Mouse (Mus musculus) forebrain, embryonic 11.5 days (tissue): ENCODE data around the gene Gpkow. TPM values are rescaled to one million over a fixed set of nuclear protein-coding genes. Genes with fewer than 3 reads are reported as not detected.

Experiments used
- ATAC-seq: fragments of 200-750 bp; cut with Nextera tagmentation; replicated peaks from 2 replicates; pipeline ENCODE4 v1.8.0; 2017; ENCODE audit warnings: moderate TSS enrichment; ENCODE audit not compliant: low FRiP score
- DNase-seq: peaks from one replicate; pipeline ENCODE4 v3.0.0-alpha.2; 2017; ENCODE audit warnings: low spot score
- H3K27ac ChIP-seq: fragments of 300-500 bp; sonication (generic); 2 replicates; pipeline ENCODE4 v1.5.1; 2014; ENCODE audit warnings: low read depth, low read length
- H3K27me3 ChIP-seq: fragments of 300-500 bp; sonication (generic); 2 replicates; pipeline ENCODE4 v1.6.1; 2014; ENCODE audit warnings: mild to moderate bottlenecking, low read length, mixed read lengths; ENCODE audit not compliant: control insufficient read depth, insufficient read depth
- H3K36me3 ChIP-seq: fragments of 300-500 bp; sonication (generic); 2 replicates; pipeline ENCODE4 v1.6.1; 2014; ENCODE audit warnings: mild to moderate bottlenecking, low read length, moderate library complexity, mixed read lengths; ENCODE audit not compliant: control insufficient read depth, insufficient read depth
- H3K4me1 ChIP-seq: fragments of 300-500 bp; sonication (generic); replicated peaks from 2 replicates; pipeline ENCODE4 v1.6.1; 2014; ENCODE audit warnings: low read length, mixed read lengths; ENCODE audit not compliant: control insufficient read depth, insufficient read depth
- H3K4me2 ChIP-seq: fragments of 300-500 bp; sonication (generic); 2 replicates; pipeline ENCODE4 v1.6.1; 2014; ENCODE audit warnings: low read depth, mild to moderate bottlenecking, low read length, moderate library complexity, mixed read lengths; ENCODE audit not compliant: severe bottlenecking
- H3K4me3 ChIP-seq: fragments of 300-500 bp; sonication (generic); 2 replicates; pipeline ENCODE4 v1.5.1; 2014; ENCODE audit warnings: low read depth, low read length
- H3K9ac ChIP-seq: fragments of 300-500 bp; sonication (generic); 2 replicates; pipeline ENCODE4 v1.6.1; 2014; ENCODE audit warnings: low read length
- H3K9me3 ChIP-seq: fragments of 300-500 bp; sonication (generic); 2 replicates; pipeline ENCODE4 v1.6.1; 2016; ENCODE audit warnings: low read length, mixed read lengths; ENCODE audit not compliant: control insufficient read depth
- WGBS: fragments of 180-500 bp; shearing (Covaris S2); extraction: QIAGEN DNeasy Blood & Tissue Kit; methylation state at CpG from one replicate; pipeline ENCODE4 v1.1.7; 2014; 5-methylcytosine and 5-hydroxymethylcytosine counted together
- polyA plus RNA-seq: library from polyadenylated mRNA; unstranded; fragments of >200 nt; fragmentation: Nextera tagmentation; extraction: Ambion mirVana; gene quantifications from 2 replicates; pipeline ENCODE4 v1.2.1, GENCODE M21; 2014

The Gpkow gene
- polyA plus RNA-seq, 1 experiment from 2014 or later = 47.0 TPM

DNA sequence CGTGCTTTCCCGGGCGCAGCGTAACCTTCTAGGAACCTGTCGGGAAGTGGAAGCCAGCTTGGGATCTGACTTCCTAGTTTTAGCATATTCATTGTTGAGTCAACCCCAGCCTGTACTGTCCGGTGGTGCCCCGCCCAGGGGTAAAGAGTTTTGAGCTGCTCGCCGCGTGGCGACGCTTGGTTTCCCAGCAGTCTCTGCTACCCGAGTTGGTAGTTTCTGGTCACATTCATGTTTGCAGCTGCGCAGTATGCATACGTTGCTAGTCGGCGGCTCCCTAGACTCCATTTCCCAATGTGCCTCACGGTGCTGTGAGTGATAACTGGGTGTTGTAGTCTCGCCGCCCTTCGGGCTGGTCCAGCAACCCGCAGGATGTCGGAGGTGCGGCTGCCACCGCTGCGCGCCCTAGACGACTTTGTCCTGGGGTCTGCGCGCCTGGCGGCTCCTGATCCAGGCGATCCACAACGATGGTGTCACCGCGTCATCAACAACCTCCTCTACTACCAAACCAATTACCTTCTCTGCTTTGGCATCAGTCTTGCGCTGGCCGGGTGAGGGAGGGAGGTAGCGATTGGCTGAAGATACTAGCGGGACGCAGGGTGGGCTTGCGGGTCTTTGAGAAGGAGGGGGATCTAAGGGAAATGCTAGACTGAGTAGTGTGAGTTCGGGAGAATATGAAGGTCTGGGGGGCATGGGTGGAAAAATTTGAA is 31.4 kb downstream of the Gpkow start, which contains the start of gene Praf2:
Gene Praf2 (plus strand): TSS at position 225 of the 707 bp plus-strand sequence.
- Histone ChIP-seq H3K27me3 (no peaks in the 10 kb centered on the region), H3K9me3 (no peaks in the 10 kb centered on the region), H3K27ac (no peak within 1 kb of the TSS), H3K9ac (peak within 1 kb of the TSS; percentile 57), H3K36me3 (no peaks in the 10 kb centered on the region; the same call in 1 of the 2 replicates), H3K4me1 (no peaks in the 10 kb centered on the region), H3K4me3 (peak within 1 kb of the TSS; percentile 42), H3K4me2 (peak within 1 kb of the TSS; percentile 54)
- ATAC-seq (peak; percentile 94), DNase-seq (peak; percentile 82)
- 18% methylated on average over 42 of the region's 42 CpGs for WGBS

- WGBS = 53% methylated on average over 4 of the region's 4 CpGs
- H3K27ac ChIP-seq = no peak overlapping the region
- H3K36me3 ChIP-seq = no peaks in the 10 kb centered on the region; the same call in 1 of the 2 replicates
- peak overlapping the region; percentile 54 for H3K4me2 ChIP-seq
- peak overlapping the region; percentile 42 for H3K4me3 ChIP-seq
- no peaks in the 10 kb centered on the region for H3K27me3 ChIP-seq
- no peak for DNase-seq
- H3K9me3 ChIP-seq = no peaks in the 10 kb centered on the region
- ATAC-seq = no peak
- H3K4me1 ChIP-seq = no peaks in the 10 kb centered on the region
- H3K9ac ChIP-seq = peak overlapping the region; percentile 57
Observed at GRCm38 (mm10) chrX:7728922-7729265, 32.0 kb downstream of the Gpkow start.

DNA sequence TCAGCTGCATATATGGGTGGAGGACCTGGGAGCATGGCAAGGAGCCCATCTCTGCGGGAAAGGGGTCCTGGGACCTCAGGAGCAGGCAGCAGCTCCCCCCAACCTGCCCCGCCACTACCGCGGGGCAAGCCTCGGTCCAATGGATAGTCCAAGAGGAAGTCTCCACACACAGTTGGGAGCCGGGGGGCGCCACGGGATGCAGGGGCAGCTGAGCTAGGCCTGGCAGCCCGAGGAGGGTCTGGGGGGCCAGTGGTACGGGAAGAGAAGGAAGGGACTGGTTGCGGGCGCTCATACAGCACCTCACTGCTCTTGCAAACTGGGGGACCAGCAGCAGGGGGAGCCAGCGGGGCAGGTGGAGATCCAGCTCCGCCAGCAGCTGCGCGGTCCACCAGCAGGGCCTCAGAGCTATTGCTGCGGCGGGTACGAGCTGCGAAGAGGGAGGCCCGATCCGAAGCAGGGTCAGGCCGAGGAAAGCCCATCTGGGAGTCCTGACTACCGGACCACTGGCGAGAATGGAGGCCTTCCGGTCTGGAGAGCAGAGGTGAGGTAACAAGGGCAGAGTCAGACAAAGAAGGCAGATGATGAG is 36.7 kb downstream of the Gpkow start:
- WGBS = 28% methylated on average over 26 of the region's 26 CpGs
- H3K4me2 ChIP-seq = no peak overlapping the region
- no peaks in the 10 kb centered on the region for H3K9me3 ChIP-seq
- H3K9ac ChIP-seq = no peak overlapping the region
- DNase-seq = peak; percentile 80
- ATAC-seq = peak; percentile 24; the same call in 1 of the 2 replicates
- H3K27ac ChIP-seq = no peak overlapping the region
- H3K27me3 ChIP-seq = no peaks in the 10 kb centered on the region
- H3K4me1 ChIP-seq = no peaks in the 10 kb centered on the region
- H3K4me3 ChIP-seq = no peak overlapping the region
- H3K36me3 ChIP-seq = no peaks in the 10 kb centered on the region

- no peak overlapping the region for H3K4me2 ChIP-seq
- DNase-seq = no peak
- WGBS = 78% methylated on average over 14 of the region's 14 CpGs
- H3K27ac ChIP-seq = no peak overlapping the region
- ATAC-seq = no peak
- H3K9ac ChIP-seq = no peak overlapping the region
- no peaks in the 10 kb centered on the region for H3K9me3 ChIP-seq
- no peaks in the 10 kb centered on the region for H3K27me3 ChIP-seq
- H3K4me3 ChIP-seq = no peak overlapping the region
- H3K36me3 ChIP-seq = no peaks in the 10 kb centered on the region
- no peaks in the 10 kb centered on the region for H3K4me1 ChIP-seq
Observed at GRCm38 (mm10) chrX:7739336-7740081, 42.6 kb downstream of the Gpkow start.

GRCm38 (mm10) chrX:7740082-7740819 is 43.3 kb downstream of the Gpkow start:
- Histone ChIP-seq H3K36me3 (no peaks in the 10 kb centered on the region), H3K27ac (no peak overlapping the region), H3K4me1 (no peaks in the 10 kb centered on the region), H3K4me3 (no peak overlapping the region), H3K9ac (no peak overlapping the region), H3K4me2 (no peak overlapping the region), H3K27me3 (no peaks in the 10 kb centered on the region), H3K9me3 (no peaks in the 10 kb centered on the region)
- ATAC-seq (no peak), DNase-seq (no peak)
- 78% methylated on average over 10 of the region's 10 CpGs for WGBS

GRCm38 (mm10) chrX:7741103-7741502 is 44.2 kb downstream of the Gpkow start:
- Histone ChIP-seq H3K9me3 (no peaks in the 10 kb centered on the region), H3K4me3 (no peak overlapping the region), H3K27ac (no peak overlapping the region), H3K9ac (no peak overlapping the region), H3K36me3 (no peaks in the 10 kb centered on the region), H3K4me2 (no peak overlapping the region), H3K4me1 (no peaks in the 10 kb centered on the region), H3K27me3 (no peaks in the 10 kb centered on the region)
- WGBS = 82% methylated on average over 5 of the region's 5 CpGs
- DNase-seq = no peak
- no peak for ATAC-seq

GRCm38 (mm10) chrX:7743470-7743869 is 46.5 kb downstream of the Gpkow start:
- no peaks in the 10 kb centered on the region for H3K9me3 ChIP-seq
- H3K36me3 ChIP-seq = no peaks in the 10 kb centered on the region
- H3K27ac ChIP-seq = no peak overlapping the region
- WGBS = 54% methylated on average over 5 of the region's 5 CpGs
- no peaks in the 10 kb centered on the region for H3K27me3 ChIP-seq
- no peak overlapping the region for H3K4me3 ChIP-seq
- DNase-seq (no peak), ATAC-seq (no peak)
- H3K9ac ChIP-seq = no peak overlapping the region
- no peaks in the 10 kb centered on the region for H3K4me1 ChIP-seq
- no peak overlapping the region for H3K4me2 ChIP-seq

DNA sequence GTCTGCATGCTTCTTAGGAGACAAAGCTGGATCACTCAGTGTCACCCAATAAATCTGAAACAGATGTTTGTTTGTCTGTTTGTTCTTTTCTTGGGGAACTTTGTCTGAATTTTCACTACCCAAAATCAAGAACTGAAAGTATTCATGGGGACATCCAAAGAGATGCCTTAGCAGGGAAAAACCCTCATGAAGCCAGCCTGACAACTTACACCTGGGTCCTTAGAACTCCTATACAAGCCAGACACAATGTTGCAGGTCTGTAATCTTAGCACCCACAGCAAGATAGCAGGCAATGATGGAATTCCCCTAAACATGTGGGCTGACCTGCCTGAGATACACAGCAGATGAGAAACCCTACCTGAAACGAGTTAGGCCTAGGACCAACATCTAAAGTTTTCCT is 48.0 kb downstream of the Gpkow start:
- 100% methylated on average over 1 of the region's 1 CpGs for WGBS
- DNase-seq = no peak
- H3K27ac ChIP-seq = no peak overlapping the region
- H3K27me3 ChIP-seq = no peaks in the 10 kb centered on the region
- H3K9me3 ChIP-seq = no peaks in the 10 kb centered on the region
- no peak overlapping the region for H3K4me2 ChIP-seq
- H3K4me1 ChIP-seq = no peaks in the 10 kb centered on the region
- H3K9ac ChIP-seq = no peak overlapping the region
- ATAC-seq = no peak
- H3K36me3 ChIP-seq = no peaks in the 10 kb centered on the region
- H3K4me3 ChIP-seq = no peak overlapping the region
